Mouse (Mus musculus) embryonic facial prominence, embryonic 14.5 days (tissue): Measurements from ENCODE around the gene Cdk2ap2. TPM values are rescaled to one million over a fixed set of nuclear protein-coding genes. Genes with fewer than 3 reads are reported as not detected.
A peak's percentile ranks its signal among the peaks of the same experiment; 100 is the strongest.

Experiments
- ATAC-seq: fragments of 200-750 bp; cut with Nextera tagmentation; 2 replicates; pipeline ENCODE4 v1.8.0; 2017; ENCODE audit warnings: low read depth, moderate number of reproducible peaks, moderate TSS enrichment
- DNase-seq: peaks from one replicate; pipeline ENCODE4 v3.0.0-alpha.2; 2015; ENCODE audit warnings: low spot score
- H3K27ac ChIP-seq: fragments of 300-500 bp; sonication (generic); replicated peaks from 2 replicates; pipeline ENCODE4 v1.5.1; 2014; ENCODE audit warnings: low read depth, mild to moderate bottlenecking, low read length, moderate library complexity
- H3K27me3 ChIP-seq: fragments of 300-500 bp; sonication (generic); replicated peaks from 2 replicates; pipeline ENCODE4 v1.6.1; 2014; ENCODE audit warnings: low read length; ENCODE audit not compliant: control insufficient read depth, insufficient read depth
- H3K36me3 ChIP-seq: fragments of 300-500 bp; sonication (generic); 2 replicates; pipeline ENCODE4 v1.6.1; 2014; ENCODE audit warnings: low read length, mixed read lengths; ENCODE audit not compliant: control insufficient read depth, insufficient read depth
- H3K4me1 ChIP-seq: fragments of 300-500 bp; sonication (generic); 2 replicates; pipeline ENCODE4 v1.6.1; 2014; ENCODE audit warnings: antibody characterized with exemption, low read length; ENCODE audit not compliant: control insufficient read depth, insufficient read depth
- H3K4me2 ChIP-seq: fragments of 300-500 bp; sonication (generic); 2 replicates; pipeline ENCODE4 v1.6.1; 2014; ENCODE audit warnings: low read depth, mild to moderate bottlenecking, low read length, moderate library complexity, mixed read lengths
- H3K4me3 ChIP-seq: fragments of 300-500 bp; sonication (generic); 2 replicates; pipeline ENCODE4 v1.5.1; 2014; ENCODE audit warnings: low read depth, mild to moderate bottlenecking, low read length
- H3K9ac ChIP-seq: fragments of 300-500 bp; sonication (generic); 2 replicates; pipeline ENCODE4 v1.6.1; 2014; ENCODE audit warnings: low read depth, mild to moderate bottlenecking, low read length, moderate library complexity, mixed read lengths
- H3K9me3 ChIP-seq: fragments of 300-500 bp; sonication (generic); 2 replicates; pipeline ENCODE4 v1.6.1; 2016; ENCODE audit warnings: low read length; ENCODE audit not compliant: control insufficient read depth
- WGBS: fragments of 180-500 bp; shearing (Covaris S2); extraction: QIAGEN DNeasy Blood & Tissue Kit; methylation state at CpG from one replicate; pipeline ENCODE4 v1.1.7; 2014; 5-methylcytosine and 5-hydroxymethylcytosine counted together
- polyA plus RNA-seq: library from polyadenylated mRNA; unstranded; fragments of >200 nt; fragmentation: Nextera tagmentation; extraction: Ambion mirVana; gene quantifications from 2 replicates; pipeline ENCODE4 v1.2.1, GENCODE M21; 2014

The Cdk2ap2 gene
- polyA plus RNA-seq, 1 experiment from 2014 or later = 68.6 TPM

DNA sequence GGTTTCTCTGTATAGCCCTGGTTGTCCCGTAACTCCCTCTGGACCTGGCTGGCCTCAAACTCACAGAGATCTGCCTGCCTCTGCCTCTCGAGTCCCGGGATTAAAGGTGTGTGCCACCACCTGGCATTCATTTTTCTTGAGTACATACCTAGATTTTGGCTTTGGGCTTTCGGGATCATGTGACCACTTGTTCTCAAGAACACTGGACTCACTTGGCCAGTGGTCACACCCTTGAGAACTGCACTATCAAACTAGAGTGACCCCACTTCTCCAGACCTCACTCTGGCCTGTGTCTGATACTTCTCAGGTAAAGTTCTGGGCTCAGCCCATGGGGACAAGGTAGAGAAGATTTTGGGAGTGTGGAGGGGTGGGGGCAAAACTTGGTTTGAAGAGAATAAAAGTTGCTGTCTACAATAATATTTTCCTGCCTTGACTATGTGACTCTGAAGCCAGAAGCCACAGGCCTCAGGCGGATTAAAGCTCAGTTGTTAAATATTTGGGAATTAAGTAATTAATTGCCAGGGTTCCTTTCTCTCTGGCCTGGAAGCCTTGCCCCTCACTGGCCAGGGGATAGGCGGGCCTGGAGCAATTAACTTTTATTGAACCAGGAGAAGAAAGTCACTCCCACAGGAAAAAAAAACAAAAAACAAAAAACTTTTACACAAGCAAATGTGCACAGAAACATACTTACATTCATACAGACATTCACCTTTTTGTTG is 24.1 kb upstream of the Cdk2ap2 start:
- WGBS = 74% methylated on average over 6 of the region's 6 CpGs

DNA sequence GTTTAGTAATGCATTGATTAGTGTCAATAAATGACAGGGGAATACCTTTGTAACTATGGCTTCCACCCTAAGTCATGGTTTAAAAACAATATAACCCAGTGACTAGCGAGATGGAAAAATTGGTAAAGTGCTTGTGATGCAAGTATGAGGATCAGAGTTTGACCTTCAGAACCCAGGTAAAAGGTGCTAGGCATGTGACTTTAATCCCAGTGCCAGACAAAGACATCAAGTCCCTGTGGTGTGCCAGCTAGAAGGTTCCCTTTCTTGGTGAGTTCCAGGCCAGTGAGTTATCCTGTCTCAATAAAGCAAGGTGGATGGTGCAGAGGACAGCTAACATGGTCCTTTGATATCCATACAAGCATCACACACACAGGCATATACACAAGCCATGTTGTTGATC is 21.5 kb upstream of the Cdk2ap2 start:
- Histone ChIP-seq H3K4me2 (no peak overlapping the region), H3K27me3 (no peaks in the 10 kb centered on the region), H3K4me1 (no peaks in the 10 kb centered on the region), H3K36me3 (no peaks in the 10 kb centered on the region), H3K9ac (no peak overlapping the region), H3K9me3 (no peaks in the 10 kb centered on the region), H3K27ac (no peak overlapping the region), H3K4me3 (no peak overlapping the region)
- DNase-seq (no peak), ATAC-seq (no peak)
- 82% methylated on average over 1 of the region's 1 CpGs for WGBS

More for the DNA sequence above, 24.1 kb upstream of the Cdk2ap2 start:
- no peaks in the 10 kb centered on the region for H3K36me3 ChIP-seq
- H3K4me1 ChIP-seq = no peaks in the 10 kb centered on the region
- H3K4me2 ChIP-seq = no peak overlapping the region
- no peak for ATAC-seq
- no peak overlapping the region for H3K4me3 ChIP-seq
- H3K9me3 ChIP-seq = no peaks in the 10 kb centered on the region
- no peak for DNase-seq
- no peak overlapping the region for H3K9ac ChIP-seq
- no peaks in the 10 kb centered on the region for H3K27me3 ChIP-seq
- no peak overlapping the region for H3K27ac ChIP-seq

DNA sequence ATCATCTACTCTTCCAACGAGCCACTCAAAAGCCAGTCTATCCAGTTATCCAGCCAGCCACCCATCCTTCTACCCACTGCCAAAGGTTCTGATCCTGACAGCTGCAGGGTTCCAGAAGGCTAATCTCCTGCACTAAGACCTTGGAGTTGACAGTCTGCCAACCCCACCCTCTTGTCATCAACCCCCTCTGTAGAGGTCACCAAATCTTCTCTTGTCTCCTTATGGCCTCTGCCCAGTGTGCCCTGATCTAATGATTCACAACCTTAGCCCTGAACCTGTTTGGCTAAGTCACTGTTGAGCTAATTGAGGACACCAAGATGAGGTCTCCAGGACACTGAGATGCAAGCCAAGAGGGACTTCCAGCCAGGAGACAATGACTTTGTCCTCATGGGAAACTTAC is 17.4 kb upstream of the Cdk2ap2 start:
- Histone ChIP-seq H3K27me3 (no peaks in the 10 kb centered on the region), H3K27ac (no peak overlapping the region), H3K36me3 (no peaks in the 10 kb centered on the region), H3K4me2 (no peak overlapping the region), H3K4me1 (no peaks in the 10 kb centered on the region), H3K9ac (no peak overlapping the region), H3K4me3 (no peak overlapping the region), H3K9me3 (no peaks in the 10 kb centered on the region)
- 76% methylated on average over 1 of the region's 1 CpGs for WGBS
- ATAC-seq (no peak), DNase-seq (no peak)

DNA sequence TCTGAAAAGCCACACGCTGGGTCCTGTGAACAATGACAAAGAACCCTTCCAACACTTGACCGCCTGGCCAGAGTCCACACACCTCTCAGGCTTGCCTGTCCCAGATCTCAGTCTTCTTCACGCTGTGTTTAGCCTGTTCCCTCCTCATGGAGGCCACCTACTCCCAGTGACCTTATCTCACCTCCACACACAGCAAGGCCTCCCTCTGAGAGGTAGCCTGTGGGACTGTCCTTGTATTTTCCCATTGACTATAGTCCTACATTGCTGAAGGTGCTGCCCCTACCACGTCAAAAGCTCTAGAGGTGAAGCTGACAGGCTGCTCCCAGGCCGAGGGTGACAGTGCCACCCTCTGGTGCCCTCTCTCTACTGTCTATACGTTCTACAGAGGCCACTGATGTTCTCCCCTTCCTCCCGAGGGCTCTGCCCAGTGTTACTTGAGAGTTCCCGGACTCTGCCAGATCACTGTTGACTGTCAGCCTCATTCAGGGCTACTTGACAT is 16.4 kb upstream of the Cdk2ap2 start:
- Histone ChIP-seq H3K4me2 (no peak overlapping the region), H3K4me1 (no peaks in the 10 kb centered on the region), H3K9me3 (no peaks in the 10 kb centered on the region), H3K27ac (no peak overlapping the region), H3K9ac (no peak overlapping the region), H3K36me3 (no peaks in the 10 kb centered on the region), H3K4me3 (no peak overlapping the region), H3K27me3 (no peaks in the 10 kb centered on the region)
- no peak for ATAC-seq
- 57% methylated on average over 8 of the region's 8 CpGs for WGBS
- no peak for DNase-seq

DNA sequence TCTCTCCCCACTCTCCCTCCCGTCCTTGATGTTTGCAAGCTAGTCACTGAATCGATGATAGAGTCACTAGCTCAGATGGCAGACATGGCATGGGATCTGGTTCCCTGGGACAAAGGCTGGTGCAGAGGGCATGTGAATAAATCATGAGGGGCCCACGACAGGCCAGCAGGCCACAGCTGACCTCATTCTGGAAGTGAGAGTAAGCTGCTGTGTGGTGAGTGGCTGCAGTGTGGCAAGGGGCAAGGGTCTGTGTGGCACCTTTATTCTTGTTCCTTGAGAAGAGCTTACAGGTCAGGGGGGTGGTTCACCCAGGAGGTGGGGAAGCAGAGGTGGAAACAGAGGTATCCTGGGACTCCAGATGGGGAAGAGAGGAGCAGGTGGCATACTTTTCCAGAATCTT is 15.6 kb upstream of the Cdk2ap2 start, which contains the start of gene Cabp2:
TSS of gene Cabp2 (plus strand) at position 185 of the 400 bp plus-strand sequence.
- H3K27ac ChIP-seq = no peak within 1 kb of the TSS
- H3K27me3 ChIP-seq = no peaks in the 10 kb centered on the region
- H3K9me3 ChIP-seq = no peaks in the 10 kb centered on the region
- ATAC-seq (no peak), DNase-seq (no peak)
- H3K4me3 ChIP-seq = no peak within 1 kb of the TSS
- no peaks in the 10 kb centered on the region for H3K36me3 ChIP-seq
- H3K4me1 ChIP-seq = no peaks in the 10 kb centered on the region
- no peak within 1 kb of the TSS for H3K9ac ChIP-seq
- no peak within 1 kb of the TSS for H3K4me2 ChIP-seq
- 71% methylated on average over 3 of the region's 3 CpGs for WGBS

DNA sequence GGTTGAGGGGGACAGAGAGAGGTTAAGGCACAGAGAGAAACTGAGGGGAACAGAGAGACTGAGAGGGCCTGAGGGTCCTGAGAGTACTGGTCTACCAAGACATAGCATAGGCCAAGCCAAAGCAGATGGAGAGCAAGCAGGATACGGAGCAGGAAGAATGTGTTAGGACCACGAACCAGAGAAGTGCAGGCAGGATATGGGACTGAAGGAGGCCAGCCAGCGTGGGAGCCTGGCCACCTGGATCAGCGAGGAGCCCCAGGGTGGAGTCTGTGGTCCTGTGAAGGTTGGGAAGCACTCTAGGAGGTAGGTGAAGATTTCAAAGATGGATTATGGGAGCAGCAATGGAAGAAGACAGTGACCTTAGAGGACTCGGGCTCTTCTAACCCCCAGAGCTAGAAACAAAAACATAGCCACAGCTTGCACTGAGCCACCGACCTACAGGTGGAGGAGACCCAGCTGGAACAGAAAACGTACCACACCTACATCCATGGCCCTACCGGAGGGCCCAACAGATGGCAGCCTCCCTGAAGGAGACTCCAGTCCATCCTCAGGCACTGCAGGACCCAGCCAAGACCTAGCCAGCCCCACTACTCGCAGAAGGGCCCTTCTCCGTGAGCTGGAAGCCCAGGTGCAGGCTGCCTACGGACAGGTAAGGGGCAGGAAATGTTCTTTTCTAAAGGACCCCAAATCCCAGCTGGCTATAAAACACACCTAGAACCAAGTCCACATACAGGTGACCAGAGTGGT is 14.6 kb upstream of the Cdk2ap2 start:
- ATAC-seq = no peak

DNA sequence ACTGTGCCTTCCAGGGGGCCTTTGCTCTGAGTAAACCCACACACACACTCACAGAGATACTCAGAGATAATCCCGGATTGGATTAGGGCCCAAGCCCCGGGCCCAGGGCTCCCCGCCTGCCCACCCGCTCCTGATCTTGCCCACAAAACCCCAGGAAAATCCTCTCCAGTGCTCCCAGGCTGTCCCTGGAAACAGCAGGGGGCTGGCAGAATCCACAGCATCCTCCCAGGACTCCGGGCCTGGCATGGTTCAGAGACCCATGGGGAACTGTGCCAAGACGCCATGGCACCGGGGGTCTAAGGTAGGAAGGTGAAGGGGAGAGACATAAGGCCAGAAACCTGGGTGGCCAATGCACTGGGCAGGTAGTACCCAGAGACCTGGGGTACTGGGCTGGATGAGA is 13.7 kb upstream of the Cdk2ap2 start:
- Histone ChIP-seq H3K9ac (0 out of 2 replicates have a peak overlapping the region, but pooled peaks have one; percentile 11), H3K36me3 (no peaks in the 10 kb centered on the region), H3K4me1 (no peaks in the 10 kb centered on the region), H3K4me3 (no peak overlapping the region), H3K9me3 (no peaks in the 10 kb centered on the region), H3K27ac (no peak overlapping the region), H3K27me3 (no peaks in the 10 kb centered on the region), H3K4me2 (no peak overlapping the region)
- no peak for DNase-seq
- 84% methylated on average over 7 of the region's 7 CpGs for WGBS
- no peak for ATAC-seq

More for the DNA sequence above, 14.6 kb upstream of the Cdk2ap2 start:
- Histone ChIP-seq H3K9me3 (no peaks in the 10 kb centered on the region), H3K27me3 (no peaks in the 10 kb centered on the region), H3K27ac (no peak overlapping the region), H3K36me3 (no peaks in the 10 kb centered on the region), H3K4me1 (no peaks in the 10 kb centered on the region), H3K4me3 (no peak overlapping the region), H3K4me2 (no peak overlapping the region), H3K9ac (no peak overlapping the region; the same call in 1 of the 2 replicates)
- DNase-seq = no peak
- WGBS = 76% methylated on average over 10 of the region's 11 CpGs

DNA sequence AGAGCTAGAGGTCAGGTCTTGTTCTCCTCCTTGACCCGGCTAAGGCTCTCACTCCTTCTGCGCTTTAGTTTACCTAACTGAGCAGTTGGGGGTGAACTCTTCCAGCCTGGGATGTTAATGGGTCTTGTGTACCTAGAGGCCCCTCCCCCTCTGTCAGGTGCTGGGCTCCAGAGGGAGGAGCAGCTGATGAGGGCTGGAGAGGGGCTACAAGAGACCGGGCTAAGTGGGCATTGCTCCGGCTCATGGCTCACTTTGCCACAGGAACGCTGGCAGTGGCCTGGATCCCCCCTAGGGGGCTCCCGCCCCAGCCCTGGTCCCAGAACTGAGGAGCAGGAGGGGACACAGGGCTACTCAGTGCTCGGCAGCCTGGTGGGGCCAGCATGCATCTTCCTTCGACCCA is 13.2 kb upstream of the Cdk2ap2 start:
- H3K27me3 ChIP-seq = no peaks in the 10 kb centered on the region
- H3K27ac ChIP-seq = no peak overlapping the region
- WGBS = 32% methylated on average over 7 of the region's 8 CpGs
- H3K4me2 ChIP-seq = no peak overlapping the region
- H3K4me3 ChIP-seq = no peak overlapping the region
- ATAC-seq = no peak
- H3K9ac ChIP-seq = no peak overlapping the region
- H3K9me3 ChIP-seq = no peaks in the 10 kb centered on the region
- H3K36me3 ChIP-seq = no peaks in the 10 kb centered on the region
- no peak for DNase-seq
- H3K4me1 ChIP-seq = no peaks in the 10 kb centered on the region
